Mouse (Mus musculus) intestine, embryonic 16.5 days (tissue): ENCODE measurements at regions not wholly inside any gene's neighbourhood (a gene's known extent, or its start where the extent isn't known, plus 50 kb on each side); places are given as distances from the start of the nearest gene placed in this dataset.

Experiments used
- ATAC-seq: fragments of 200-750 bp; cut with Nextera tagmentation; 2 replicates; pipeline ENCODE4 v1.8.0; 2017; ENCODE audit warnings: moderate TSS enrichment, moderate library complexity
- H3K27ac ChIP-seq: fragments of 300-500 bp; sonication (generic); 2 replicates; pipeline ENCODE4 v1.5.1; 2014; ENCODE audit warnings: mild to moderate bottlenecking, low read length
- H3K27me3 ChIP-seq: fragments of 300-500 bp; sonication (generic); replicated peaks from 2 replicates; pipeline ENCODE4 v1.6.1; 2014; ENCODE audit warnings: low read length, control low read depth, mixed read lengths; ENCODE audit not compliant: control insufficient read depth, insufficient read depth
- H3K36me3 ChIP-seq: fragments of 300-500 bp; sonication (generic); 2 replicates; pipeline ENCODE4 v1.6.1; 2014; ENCODE audit warnings: low read length, control low read depth; ENCODE audit not compliant: control insufficient read depth, insufficient read depth
- H3K4me1 ChIP-seq: fragments of 300-500 bp; sonication (generic); 2 replicates; pipeline ENCODE4 v1.6.1; 2014; ENCODE audit warnings: low read length, control low read depth, mixed read lengths; ENCODE audit not compliant: control insufficient read depth, insufficient read depth
- H3K4me2 ChIP-seq: fragments of 300-500 bp; sonication (generic); 2 replicates; pipeline ENCODE4 v1.6.1; 2014; ENCODE audit warnings: low read depth, low read length, control low read depth
- H3K4me3 ChIP-seq: fragments of 300-500 bp; sonication (generic); 2 replicates; pipeline ENCODE4 v1.5.1; 2014; ENCODE audit warnings: mild to moderate bottlenecking, low read length
- H3K9ac ChIP-seq: fragments of 300-500 bp; sonication (generic); 2 replicates; pipeline ENCODE4 v1.6.1; 2014; ENCODE audit warnings: low read depth, low read length
- H3K9me3 ChIP-seq: fragments of 300-500 bp; sonication (generic); 2 replicates; pipeline ENCODE4 v1.6.1; 2016; ENCODE audit warnings: low read length, control low read depth; ENCODE audit not compliant: control insufficient read depth
- WGBS: fragments of 180-500 bp; shearing (Covaris S2); extraction: QIAGEN DNeasy Blood & Tissue Kit; methylation state at CpG from one replicate; pipeline ENCODE4 v1.1.7; 2014; 5-methylcytosine and 5-hydroxymethylcytosine counted together

- H3K36me3 ChIP-seq, result no peaks in the 10 kb centered on the region
Observed at GRCm38 (mm10) chr13:71245326-71245725, 403.7 kb upstream of the Adamts16 start.

GRCm38 (mm10) chr13:71239782-71240181, 398.2 kb upstream of the Adamts16 start:
- ATAC-seq, result no peak

More at GRCm38 (mm10) chr13:71245326-71245725, 403.7 kb upstream of the Adamts16 start:
- no peaks in the 10 kb centered on the region for H3K27me3 ChIP-seq
- no peak overlapping the region for H3K4me2 ChIP-seq
- no peak for ATAC-seq
- no peaks in the 10 kb centered on the region for H3K9me3 ChIP-seq
- H3K27ac ChIP-seq, result no peak overlapping the region
- no peak overlapping the region for H3K9ac ChIP-seq
- 75% methylated on average over 4 of the region's 4 CpGs for WGBS
- no peak overlapping the region for H3K4me3 ChIP-seq
- no peaks in the 10 kb centered on the region for H3K4me1 ChIP-seq

GRCm38 (mm10) chr13:71235338-71235737, 393.7 kb upstream of the Adamts16 start:
- H3K9ac ChIP-seq, result no peak overlapping the region
- no peak overlapping the region for H3K27ac ChIP-seq
- H3K4me3 ChIP-seq, result no peak overlapping the region
- no peak for ATAC-seq
- WGBS, result 89% methylated on average over 4 of the region's 4 CpGs
- H3K27me3 ChIP-seq, result no peaks in the 10 kb centered on the region
- no peaks in the 10 kb centered on the region for H3K36me3 ChIP-seq
- no peaks in the 10 kb centered on the region for H3K4me1 ChIP-seq
- no peaks in the 10 kb centered on the region for H3K9me3 ChIP-seq
- no peak overlapping the region for H3K4me2 ChIP-seq

More at GRCm38 (mm10) chr13:71239782-71240181, 398.2 kb upstream of the Adamts16 start:
- 76% methylated on average over 4 of the region's 4 CpGs for WGBS
- Histone ChIP-seq H3K9me3 (no peaks in the 10 kb centered on the region), H3K4me3 (no peak overlapping the region), H3K27ac (no peak overlapping the region), H3K27me3 (no peaks in the 10 kb centered on the region), H3K4me1 (no peaks in the 10 kb centered on the region), H3K36me3 (no peaks in the 10 kb centered on the region), H3K4me2 (no peak overlapping the region), H3K9ac (no peak overlapping the region)

- no peak overlapping the region for H3K27ac ChIP-seq
- no peaks in the 10 kb centered on the region for H3K36me3 ChIP-seq
- no peaks in the 10 kb centered on the region for H3K4me1 ChIP-seq
- no peak for ATAC-seq
- H3K4me3 ChIP-seq, result no peak overlapping the region
- 71% methylated on average over 5 of the region's 5 CpGs for WGBS
- no peak overlapping the region for H3K9ac ChIP-seq
- no peaks in the 10 kb centered on the region for H3K27me3 ChIP-seq
- H3K4me2 ChIP-seq, result no peak overlapping the region
- H3K9me3 ChIP-seq, result no peaks in the 10 kb centered on the region
Observed at GRCm38 (mm10) chr13:71231182-71231581, 389.6 kb upstream of the Adamts16 start.

- no peak overlapping the region for H3K4me3 ChIP-seq
- no peaks in the 10 kb centered on the region for H3K9me3 ChIP-seq
- no peaks in the 10 kb centered on the region for H3K4me1 ChIP-seq
- H3K27ac ChIP-seq, result no peak overlapping the region
- ATAC-seq, result no peak
- no peak overlapping the region for H3K9ac ChIP-seq
- H3K27me3 ChIP-seq, result no peaks in the 10 kb centered on the region
- H3K36me3 ChIP-seq, result no peaks in the 10 kb centered on the region
- 56% methylated on average over 5 of the region's 5 CpGs for WGBS
- no peak overlapping the region for H3K4me2 ChIP-seq
Observed at GRCm38 (mm10) chr13:71214776-71215175, 373.2 kb upstream of the Adamts16 start.

GRCm38 (mm10) chr13:71211363-71211762, 369.8 kb upstream of the Adamts16 start:
- H3K9ac ChIP-seq, result no peak overlapping the region
- H3K4me3 ChIP-seq, result no peak overlapping the region
- H3K4me1 ChIP-seq, result no peaks in the 10 kb centered on the region
- no peak for ATAC-seq
- no peak overlapping the region for H3K27ac ChIP-seq
- no peaks in the 10 kb centered on the region for H3K27me3 ChIP-seq
- H3K4me2 ChIP-seq, result no peak overlapping the region
- no peaks in the 10 kb centered on the region for H3K36me3 ChIP-seq
- 67% methylated on average over 4 of the region's 4 CpGs for WGBS
- H3K9me3 ChIP-seq, result no peaks in the 10 kb centered on the region

GRCm38 (mm10) chr13:71210658-71211251, 369.1 kb upstream of the Adamts16 start:
- Histone ChIP-seq H3K36me3 (no peaks in the 10 kb centered on the region), H3K27ac (no peak overlapping the region), H3K27me3 (no peaks in the 10 kb centered on the region), H3K4me2 (no peak overlapping the region), H3K9me3 (no peaks in the 10 kb centered on the region), H3K9ac (no peak overlapping the region), H3K4me3 (no peak overlapping the region), H3K4me1 (no peaks in the 10 kb centered on the region)
- no peak for ATAC-seq
- WGBS, result 44% methylated on average over 7 of the region's 7 CpGs

GRCm38 (mm10) chr13:71205708-71206107, 364.1 kb upstream of the Adamts16 start:
- Histone ChIP-seq H3K4me3 (no peak overlapping the region), H3K4me2 (no peak overlapping the region), H3K36me3 (no peaks in the 10 kb centered on the region), H3K27me3 (no peaks in the 10 kb centered on the region), H3K27ac (no peak overlapping the region), H3K9ac (no peak overlapping the region), H3K9me3 (no peaks in the 10 kb centered on the region), H3K4me1 (no peaks in the 10 kb centered on the region)
- 30% methylated on average over 3 of the region's 3 CpGs for WGBS
- ATAC-seq, result no peak

GRCm38 (mm10) chr13:71200656-71201055, 359.0 kb upstream of the Adamts16 start:
- H3K9me3 ChIP-seq, result no peaks in the 10 kb centered on the region
- H3K4me2 ChIP-seq, result no peak overlapping the region
- H3K27me3 ChIP-seq, result no peaks in the 10 kb centered on the region
- H3K27ac ChIP-seq, result no peak overlapping the region
- H3K4me1 ChIP-seq, result no peaks in the 10 kb centered on the region
- no peak overlapping the region for H3K9ac ChIP-seq
- no peak for ATAC-seq
- WGBS, result 36% methylated on average over 3 of the region's 3 CpGs
- no peak overlapping the region for H3K4me3 ChIP-seq
- no peaks in the 10 kb centered on the region for H3K36me3 ChIP-seq

GRCm38 (mm10) chr13:71195675-71196074, 354.1 kb upstream of the Adamts16 start:
- Histone ChIP-seq H3K9ac (no peak overlapping the region), H3K36me3 (no peaks in the 10 kb centered on the region), H3K27me3 (no peaks in the 10 kb centered on the region), H3K4me3 (no peak overlapping the region), H3K4me2 (no peak overlapping the region), H3K27ac (no peak overlapping the region), H3K4me1 (no peaks in the 10 kb centered on the region), H3K9me3 (no peaks in the 10 kb centered on the region)
- WGBS, result 85% methylated on average over 4 of the region's 4 CpGs
- no peak for ATAC-seq
